18 mouse cellular contexts compared by ENCODE assay signal in the genomic region with DNA sequence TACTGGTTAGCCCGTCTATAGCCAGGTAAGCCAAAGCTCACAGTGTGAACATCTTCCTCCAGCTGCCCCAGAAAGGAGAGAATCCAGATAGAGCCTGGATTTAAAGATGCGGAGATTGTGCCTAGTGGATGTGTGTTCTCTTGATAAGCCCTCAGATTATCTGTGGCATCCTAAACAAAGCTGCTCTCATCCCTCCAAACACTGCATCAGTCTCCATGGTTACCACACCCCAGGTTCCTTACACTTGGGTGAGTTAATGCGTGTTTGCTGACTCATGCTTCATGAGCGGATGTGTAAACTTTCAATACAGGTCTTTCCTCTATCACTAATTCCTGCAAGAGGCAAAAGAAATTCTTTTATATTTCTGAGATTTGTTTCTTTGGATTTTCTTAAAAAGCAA. TPM values are rescaled to one million over a fixed set of nuclear protein-coding genes. Genes with fewer than 3 reads are reported as not detected.
DNase-seq lines count a peak whose midpoint lies in the region; ATAC-seq lines count a peak whose summit lies in the region.
"Had no signal": no experiment of that assay in that cellular context is flagged by ENCODE, and none has a peak within 500 bp of the region (broad histone marks: within the 10 kb centered on the region; RNA-seq: fewer than 3 reads in every experiment).

No protein-coding gene starts in this region.

- no peak overlapping the region for H3K27ac ChIP-seq in forebrain, embryonic 14.5 days (ENCODE audit: low read depth, low read length)
- no peak overlapping the region for H3K27ac ChIP-seq in forebrain, embryonic 16.5 days (ENCODE audit: low read length)
- H3K27ac ChIP-seq: midbrain, embryonic 12.5 days; neural tube, embryonic 12.5 days had no signal

- H3K4me2 ChIP-seq in forebrain, embryonic 14.5 days (ENCODE audit: low read length) = no peak overlapping the region
- H3K4me2 ChIP-seq in forebrain, embryonic 16.5 days (ENCODE audit: low read length) = no peak overlapping the region
- H3K4me2 ChIP-seq: lung, embryonic 14.5 days; midbrain, embryonic 12.5 days; neural tube, embryonic 12.5 days had no signal

- ATAC-seq in forebrain, embryonic 14.5 days = no peak
- ATAC-seq in forebrain, embryonic 16.5 days = no peak

- H3K9ac ChIP-seq in forebrain, embryonic 14.5 days (ENCODE audit: low read length) = no peak overlapping the region
- H3K9ac ChIP-seq in forebrain, embryonic 16.5 days (replicated peaks; ENCODE audit: low read depth, low read length) = no peak overlapping the region
- H3K9ac ChIP-seq: lung, embryonic 14.5 days; midbrain, embryonic 12.5 days; neural tube, embryonic 12.5 days had no signal

- no peaks in the 10 kb centered on the region for H3K27me3 ChIP-seq in forebrain, embryonic 14.5 days (replicated peaks; ENCODE audit: control insufficient read depth, insufficient read depth, low read length)
- H3K27me3 ChIP-seq in forebrain, embryonic 16.5 days (replicated peaks; ENCODE audit: control insufficient read depth, insufficient read depth, low read length) = no peaks in the 10 kb centered on the region
- H3K27me3 ChIP-seq: midbrain, embryonic 12.5 days; neural tube, embryonic 12.5 days had no signal

- no peaks in the 10 kb centered on the region for H3K9me3 ChIP-seq in forebrain, embryonic 14.5 days (replicated peaks; ENCODE audit: control insufficient read depth, low read length)
- no peaks in the 10 kb centered on the region for H3K9me3 ChIP-seq in forebrain, embryonic 16.5 days (ENCODE audit: control insufficient read depth, low read length)
- H3K9me3 ChIP-seq: midbrain, embryonic 12.5 days; neural tube, embryonic 12.5 days had no signal

- no peaks in the 10 kb centered on the region for H3K4me1 ChIP-seq in forebrain, embryonic 14.5 days (ENCODE audit: control insufficient read depth, insufficient read depth, low read length)
- H3K4me1 ChIP-seq in forebrain, embryonic 16.5 days (replicated peaks; ENCODE audit: control insufficient read depth, insufficient read depth, low read length) = no peaks in the 10 kb centered on the region
- H3K4me1 ChIP-seq: midbrain, embryonic 12.5 days; neural tube, embryonic 12.5 days had no signal

- no peak overlapping the region for H3K4me3 ChIP-seq in forebrain, embryonic 14.5 days (ENCODE audit: low read depth, low read length)
- H3K4me3 ChIP-seq in forebrain, embryonic 16.5 days (replicated peaks; ENCODE audit: low read length) = no peak overlapping the region
- H3K4me3 ChIP-seq: midbrain, embryonic 12.5 days; neural tube, embryonic 12.5 days had no signal

- no peaks in the 10 kb centered on the region for H3K36me3 ChIP-seq in forebrain, embryonic 14.5 days (ENCODE audit: control insufficient read depth, insufficient read depth, low read length)
- H3K36me3 ChIP-seq in forebrain, embryonic 16.5 days (ENCODE audit: control insufficient read depth, insufficient read depth) = no peaks in the 10 kb centered on the region
- H3K36me3 ChIP-seq: midbrain, embryonic 12.5 days; neural tube, embryonic 12.5 days had no signal

- DNase-seq in forebrain, embryonic 14.5 days (ENCODE audit: low spot score) = peak; percentile 30
- peak; percentile 21 to 22 for DNase-seq in right cerebral cortex, adult 2 months (ENCODE audit: low spot score in 2 of 2)
- DNase-seq in right cerebral cortex, postnatal 25 days = no peak
- DNase-seq in ZHBTc4 (ENCODE audit: low read depth, low spot score) = peak; percentile 53
- peak; percentile 33 for DNase-seq in retina, postnatal 7 days (ENCODE audit: low read depth, low spot score)
- DNase-seq in urinary bladder, adult 18-20 months (ENCODE audit: low spot score in 2 of 2) = no peak
- DNase-seq in kidney, postnatal 25 days = no peak
- DNase-seq: adrenal gland, postnatal 25 days; kidney, adult 9 months; liver; lung, embryonic 14.5 days; right cerebral cortex, postnatal 14 days had no signal

- 14% methylated on average over 4 of the region's 4 CpGs for WGBS in forebrain, embryonic 14.5 days
- WGBS in forebrain, embryonic 16.5 days = 16% methylated on average over 4 of the region's 4 CpGs

RNA-seq across cellular contexts. Expression of a gene that starts 0.8 kb away (rescaled TPM):
- polyA plus RNA-seq in forebrain, embryonic 14.5 days (2014; fragmentation: Nextera tagmentation; extraction: Ambion mirVana) = not detected in 2 replicates
- polyA plus RNA-seq in forebrain, embryonic 16.5 days (2015; fragmentation: Nextera tagmentation; extraction: Ambion mirVana) = not detected in 2 replicates
- polyA plus RNA-seq: cortical plate, adult 2 months; heart, postnatal 0 days; lung, embryonic 14.5 days; midbrain, embryonic 12.5 days; thymus, postnatal 0 days had no signal

RNA-seq across cellular contexts. Expression of a gene that starts 9.7 kb away (rescaled TPM):
- polyA plus RNA-seq in forebrain, embryonic 14.5 days (2014; fragmentation: Nextera tagmentation; extraction: Ambion mirVana) = 6.0 and 8.4 TPM in 2 replicates
- 7.2 and 8.8 TPM in 2 replicates for polyA plus RNA-seq in forebrain, embryonic 16.5 days (2015; fragmentation: Nextera tagmentation; extraction: Ambion mirVana)

RNA-seq across cellular contexts. Expression of a gene that starts 27.1 kb away (rescaled TPM):
- polyA plus RNA-seq in forebrain, embryonic 14.5 days (2014; fragmentation: Nextera tagmentation; extraction: Ambion mirVana) = 10.0 and 10.4 TPM in 2 replicates
- 12.9 and 13.2 TPM in 2 replicates for polyA plus RNA-seq in forebrain, embryonic 16.5 days (2015; fragmentation: Nextera tagmentation; extraction: Ambion mirVana)

RNA-seq across cellular contexts. Expression of a gene that starts 27.2 kb away (rescaled TPM):
- polyA plus RNA-seq in forebrain, embryonic 14.5 days (2014; fragmentation: Nextera tagmentation; extraction: Ambion mirVana) = 6.9 and 7.3 TPM in 2 replicates
- 7.3 and 8.2 TPM in 2 replicates for polyA plus RNA-seq in forebrain, embryonic 16.5 days (2015; fragmentation: Nextera tagmentation; extraction: Ambion mirVana)

RNA-seq across cellular contexts. Expression of a gene that starts 56.6 kb away (rescaled TPM):
- polyA plus RNA-seq in forebrain, embryonic 14.5 days (2014; fragmentation: Nextera tagmentation; extraction: Ambion mirVana) = 77.3 and 98.6 TPM in 2 replicates
- polyA plus RNA-seq in forebrain, embryonic 16.5 days (2015; fragmentation: Nextera tagmentation; extraction: Ambion mirVana) = 99.9 and 109 TPM in 2 replicates

Comparison
In these comparisons a context has a peak if more than half of its experiments do, and no peak if none do; other contexts are left out.
1. DNase-seq: peak in forebrain, embryonic 14.5 days (single experiment), right cerebral cortex, adult 2 months (2 of 2), ZHBTc4 (single experiment) and retina, postnatal 7 days (single experiment); none in right cerebral cortex, postnatal 25 days (single experiment), urinary bladder, adult 18-20 months (0 of 2) and kidney, postnatal 25 days (0 of 2).